Mouse (Mus musculus) stomach, postnatal 0 days (tissue): ENCODE results near the gene Mrpl23. TPM values are rescaled to one million over a fixed set of nuclear protein-coding genes. Genes with fewer than 3 reads are reported as not detected.

ENCODE experiments used
- ATAC-seq: fragments of 200-750 bp; cut with Nextera tagmentation; 2 replicates; pipeline ENCODE4 v1.8.0; 2017; ENCODE audit not compliant: low FRiP score, low TSS enrichment
- DNase-seq: peaks from one replicate; pipeline ENCODE4 v3.0.0-alpha.2; 2016; ENCODE audit warnings: low spot score
- H3K27ac ChIP-seq: fragments of 300-500 bp; sonication (generic); replicated peaks from 2 replicates; pipeline ENCODE4 v1.5.1; 2014; ENCODE audit warnings: mild to moderate bottlenecking, control low read depth
- H3K27me3 ChIP-seq: fragments of 300-500 bp; sonication (generic); 2 replicates; pipeline ENCODE4 v1.6.1; 2014; ENCODE audit warnings: low read length; ENCODE audit not compliant: control insufficient read depth, insufficient read depth
- H3K36me3 ChIP-seq: fragments of 300-500 bp; sonication (generic); 2 replicates; pipeline ENCODE4 v1.6.1; 2014; ENCODE audit warnings: low read length, mixed read lengths; ENCODE audit not compliant: control insufficient read depth, insufficient read depth
- H3K4me1 ChIP-seq: fragments of 300-500 bp; sonication (generic); replicated peaks from 2 replicates; pipeline ENCODE4 v1.6.1; 2014; ENCODE audit warnings: antibody characterized with exemption; ENCODE audit not compliant: control insufficient read depth, insufficient read depth
- H3K4me2 ChIP-seq: fragments of 300-500 bp; sonication (generic); replicated peaks from 2 replicates; pipeline ENCODE4 v1.6.1; 2014; ENCODE audit warnings: low read depth, mild to moderate bottlenecking, control low read depth, moderate library complexity
- H3K4me3 ChIP-seq: fragments of 300-500 bp; sonication (generic); 2 replicates; pipeline ENCODE4 v1.5.1; 2014; ENCODE audit warnings: low read depth, low read length, control low read depth
- H3K9ac ChIP-seq: fragments of 300-500 bp; sonication (generic); 2 replicates; pipeline ENCODE4 v1.6.1; 2014; ENCODE audit warnings: mild to moderate bottlenecking, low read length, control low read depth, mixed read lengths
- H3K9me3 ChIP-seq: fragments of 300-500 bp; sonication (generic); 2 replicates; pipeline ENCODE4 v1.6.1; 2016; ENCODE audit warnings: low read length; ENCODE audit not compliant: control insufficient read depth
- CTCF ChIP-seq: IDR thresholded peaks from 2 replicates; pipeline ENCODE4 v1.5.1; 2016; ENCODE audit warnings: antibody characterized with exemption, low read depth, mild to moderate bottlenecking, moderate library complexity
- EP300 ChIP-seq: optimal IDR thresholded peaks from 2 replicates; pipeline ENCODE3; 2016; ENCODE audit warnings: antibody characterized with exemption
- WGBS: fragments of 180-500 bp; shearing (Covaris S2); extraction: QIAGEN DNeasy Blood & Tissue Kit; methylation state at CpG from one replicate; pipeline ENCODE4 v1.1.7; 2014; 5-methylcytosine and 5-hydroxymethylcytosine counted together
- polyA plus RNA-seq: library from polyadenylated mRNA; unstranded; fragments of >200 nt; fragmentation: Nextera tagmentation; extraction: Ambion mirVana; gene quantifications from 2 replicates; pipeline ENCODE4 v1.2.1, GENCODE M21; 2015

Mrpl23 gene
- polyA plus RNA-seq, 1 experiment from 2014 or later: 17.7 TPM

DNA sequence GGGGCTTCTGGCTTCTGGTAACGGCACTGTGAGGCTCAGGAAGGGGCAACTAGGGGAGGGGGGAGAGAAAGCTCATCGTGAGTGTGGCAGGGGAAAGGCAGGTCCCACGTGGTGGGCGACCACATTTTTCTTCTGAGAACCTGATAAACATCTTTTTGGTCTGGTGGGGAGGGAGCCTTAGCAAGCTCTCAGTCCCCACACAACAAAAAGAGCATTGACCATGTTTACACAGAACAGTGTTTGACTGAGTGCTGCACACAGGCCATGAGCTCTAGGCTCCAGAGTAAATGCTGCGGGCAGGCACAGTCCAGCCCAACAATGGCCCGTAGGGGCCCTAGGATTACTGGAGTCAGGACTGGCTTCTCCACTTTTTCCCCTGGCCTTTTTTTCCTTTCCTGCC, 6.3 kb downstream of the Mrpl23 start:
- no peaks in the 10 kb centered on the region for H3K36me3 ChIP-seq
- H3K9ac ChIP-seq: no peak overlapping the region
- TF ChIP-seq CTCF (no peak), EP300 (no peak)
- peak overlapping the region; percentile 49; the same call in 1 of the 2 replicates for H3K27ac ChIP-seq
- DNase-seq (no peak), ATAC-seq (no peak)
- no peak overlapping the region for H3K4me2 ChIP-seq
- no peaks in the 10 kb centered on the region for H3K27me3 ChIP-seq
- H3K4me1 ChIP-seq: peaks cover 15% of the 10 kb centered on the region
- no peak overlapping the region for H3K4me3 ChIP-seq
- no peaks in the 10 kb centered on the region for H3K9me3 ChIP-seq
- 12% methylated on average over 6 of the region's 6 CpGs for WGBS

DNA sequence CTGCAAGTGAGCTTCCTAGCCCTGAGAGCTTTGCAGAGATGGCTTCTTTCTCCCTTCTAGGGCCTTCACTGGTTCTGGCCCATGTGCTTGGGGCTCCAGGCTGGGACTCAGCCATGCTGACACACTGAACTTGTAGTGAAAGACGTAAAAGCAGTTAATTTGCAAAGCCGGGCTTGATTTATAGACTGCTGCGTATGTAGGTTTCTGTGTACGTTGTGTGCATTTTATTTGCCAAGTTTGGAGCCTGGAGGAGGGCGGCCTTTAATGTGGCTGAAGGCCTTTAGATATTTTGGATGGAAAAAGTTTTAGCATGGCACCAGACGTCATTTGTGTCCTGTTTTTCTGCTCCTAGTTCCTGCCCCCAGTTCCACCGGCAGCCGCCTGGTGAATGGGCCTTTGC, 7.3 kb downstream of the Mrpl23 start:
- no peaks in the 10 kb centered on the region for H3K9me3 ChIP-seq
- H3K9ac ChIP-seq: peak overlapping the region; percentile 35
- DNase-seq (no peak), ATAC-seq (no peak)
- WGBS: 43% methylated on average over 8 of the region's 8 CpGs
- H3K4me2 ChIP-seq: no peak overlapping the region
- H3K4me3 ChIP-seq: no peak overlapping the region
- no peaks in the 10 kb centered on the region for H3K36me3 ChIP-seq
- H3K4me1 ChIP-seq: peaks cover 7% of the 10 kb centered on the region; the same call in 1 of the 2 replicates
- TF ChIP-seq CTCF: no peak
- TF ChIP-seq EP300: no peak
- no peak overlapping the region for H3K27ac ChIP-seq
- no peaks in the 10 kb centered on the region for H3K27me3 ChIP-seq

DNA sequence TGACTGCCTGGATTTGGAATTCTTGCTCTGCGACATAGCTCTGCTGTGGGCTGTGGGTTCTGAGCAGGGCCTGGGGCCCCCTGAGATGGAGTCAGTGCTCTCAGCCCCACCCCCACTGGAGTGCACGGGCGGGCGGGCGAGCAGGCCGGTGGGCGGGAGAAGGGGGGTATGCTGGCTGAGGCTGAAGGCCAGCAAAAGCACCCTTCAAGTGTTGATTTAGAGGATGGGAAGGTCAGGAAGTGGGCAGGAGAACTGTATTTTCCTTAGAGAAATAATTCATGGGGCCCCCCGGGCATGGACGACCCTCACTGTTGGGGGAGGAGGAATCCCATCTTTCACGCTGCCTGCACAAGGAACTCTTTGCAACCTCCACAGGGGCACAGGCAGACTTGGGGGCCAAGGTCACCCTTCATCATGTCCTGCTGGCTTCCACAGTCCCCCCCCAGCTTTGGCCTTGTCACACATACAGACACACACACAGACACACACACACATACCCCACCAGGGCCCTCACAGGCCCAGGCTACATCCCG, 10.4 kb downstream of the Mrpl23 start:
- peaks cover 7% of the 10 kb centered on the region; the same call in 1 of the 2 replicates for H3K4me1 ChIP-seq
- H3K9me3 ChIP-seq: no peaks in the 10 kb centered on the region
- H3K4me3 ChIP-seq: no peak overlapping the region
- ATAC-seq (no peak), DNase-seq (no peak)
- H3K9ac ChIP-seq: no peak overlapping the region
- TF ChIP-seq CTCF (no peak), EP300 (no peak)
- no peaks in the 10 kb centered on the region for H3K36me3 ChIP-seq
- 33% methylated on average over 11 of the region's 11 CpGs for WGBS
- H3K27me3 ChIP-seq: no peaks in the 10 kb centered on the region
- H3K27ac ChIP-seq: peak overlapping the region; percentile 35; the same call in 1 of the 2 replicates
- H3K4me2 ChIP-seq: no peak overlapping the region

DNA sequence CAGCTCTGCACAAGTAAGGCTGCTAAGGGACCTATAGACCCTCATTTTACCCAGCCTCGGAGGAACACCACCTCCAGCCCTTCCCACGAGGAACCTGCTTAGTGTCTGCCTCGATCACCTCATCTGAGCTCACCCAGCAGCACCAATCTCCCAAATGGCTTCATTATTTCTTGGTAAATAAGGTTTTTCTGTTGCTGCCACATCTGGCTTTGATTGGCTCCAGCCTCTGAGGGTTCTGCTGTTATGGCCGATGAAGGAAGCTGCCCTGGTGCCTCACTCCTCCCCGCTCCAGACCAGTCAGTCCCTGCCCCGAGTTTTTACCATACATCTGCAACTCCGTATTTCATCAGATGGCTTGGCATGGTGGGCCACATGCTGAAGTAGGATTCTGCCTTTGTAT, 13.5 kb downstream of the Mrpl23 start:
- Histone ChIP-seq H3K36me3 (no peaks in the 10 kb centered on the region), H3K4me1 (no peaks in the 10 kb centered on the region), H3K4me3 (no peak overlapping the region), H3K27ac (no peak overlapping the region), H3K4me2 (no peak overlapping the region), H3K9ac (no peak overlapping the region), H3K27me3 (no peaks in the 10 kb centered on the region), H3K9me3 (no peaks in the 10 kb centered on the region)
- ATAC-seq (no peak), DNase-seq (no peak)
- TF ChIP-seq CTCF (no peak), EP300 (no peak)
- WGBS: 82% methylated on average over 7 of the region's 7 CpGs

DNA sequence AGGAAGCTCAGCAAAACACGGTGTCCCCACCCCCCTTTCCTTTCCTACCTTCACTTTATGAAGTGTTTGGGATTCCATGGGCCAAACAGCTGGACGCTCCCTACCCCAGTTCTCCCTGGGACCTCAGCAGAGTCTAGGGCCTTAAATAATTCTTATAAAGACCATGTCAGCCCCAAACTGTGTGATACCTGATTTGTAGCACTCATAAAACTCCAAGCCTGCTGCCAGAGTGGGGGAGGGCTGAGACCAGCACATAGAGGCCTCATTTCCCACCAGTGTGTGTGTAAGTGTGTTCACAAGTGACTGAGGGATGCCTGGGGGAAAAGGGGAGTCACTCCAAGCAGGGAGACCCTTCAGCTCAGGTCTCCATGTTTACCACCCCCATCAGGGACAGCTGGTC, 15.4 kb downstream of the Mrpl23 start:
- Histone ChIP-seq H3K36me3 (no peaks in the 10 kb centered on the region), H3K9me3 (no peaks in the 10 kb centered on the region), H3K27ac (no peak overlapping the region), H3K9ac (no peak overlapping the region), H3K4me1 (no peaks in the 10 kb centered on the region; the same call in 1 of the 2 replicates), H3K4me2 (no peak overlapping the region), H3K4me3 (no peak overlapping the region), H3K27me3 (no peaks in the 10 kb centered on the region)
- TF ChIP-seq CTCF (no peak), EP300 (no peak)
- no peak for ATAC-seq
- 46% methylated on average over 2 of the region's 2 CpGs for WGBS
- no peak for DNase-seq

DNA sequence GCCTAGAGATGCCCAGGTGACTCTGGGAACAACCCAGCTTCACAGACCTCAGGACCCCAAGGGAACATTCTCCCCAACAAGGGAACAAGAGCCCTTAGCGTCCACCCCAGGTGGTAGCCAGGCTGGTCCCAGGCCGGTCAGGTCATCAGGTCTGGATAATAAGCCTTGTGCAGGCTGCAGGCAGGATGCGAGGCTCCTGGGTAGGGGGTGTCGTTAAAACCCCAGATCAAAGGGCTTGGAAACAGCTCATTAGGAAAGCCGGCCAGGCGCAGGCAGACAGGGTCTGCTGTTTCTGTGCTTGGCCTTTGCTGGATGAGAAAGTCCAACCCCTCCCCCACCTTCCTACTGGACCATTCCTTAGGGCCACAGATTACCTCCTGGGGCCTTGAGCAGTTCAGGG, 16.2 kb downstream of the Mrpl23 start:
- no peaks in the 10 kb centered on the region for H3K36me3 ChIP-seq
- no peak overlapping the region for H3K4me2 ChIP-seq
- no peaks in the 10 kb centered on the region for H3K27me3 ChIP-seq
- H3K4me1 ChIP-seq: peaks cover 5% of the 10 kb centered on the region
- no peak for TF ChIP-seq CTCF
- TF ChIP-seq EP300: no peak
- H3K4me3 ChIP-seq: no peak overlapping the region
- no peak overlapping the region for H3K27ac ChIP-seq
- no peak for DNase-seq
- H3K9ac ChIP-seq: no peak overlapping the region
- no peaks in the 10 kb centered on the region for H3K9me3 ChIP-seq
- ATAC-seq: no peak
- WGBS: 81% methylated on average over 6 of the region's 6 CpGs
